8 mouse cellular contexts compared by ENCODE assay signal in the genomic region with DNA sequence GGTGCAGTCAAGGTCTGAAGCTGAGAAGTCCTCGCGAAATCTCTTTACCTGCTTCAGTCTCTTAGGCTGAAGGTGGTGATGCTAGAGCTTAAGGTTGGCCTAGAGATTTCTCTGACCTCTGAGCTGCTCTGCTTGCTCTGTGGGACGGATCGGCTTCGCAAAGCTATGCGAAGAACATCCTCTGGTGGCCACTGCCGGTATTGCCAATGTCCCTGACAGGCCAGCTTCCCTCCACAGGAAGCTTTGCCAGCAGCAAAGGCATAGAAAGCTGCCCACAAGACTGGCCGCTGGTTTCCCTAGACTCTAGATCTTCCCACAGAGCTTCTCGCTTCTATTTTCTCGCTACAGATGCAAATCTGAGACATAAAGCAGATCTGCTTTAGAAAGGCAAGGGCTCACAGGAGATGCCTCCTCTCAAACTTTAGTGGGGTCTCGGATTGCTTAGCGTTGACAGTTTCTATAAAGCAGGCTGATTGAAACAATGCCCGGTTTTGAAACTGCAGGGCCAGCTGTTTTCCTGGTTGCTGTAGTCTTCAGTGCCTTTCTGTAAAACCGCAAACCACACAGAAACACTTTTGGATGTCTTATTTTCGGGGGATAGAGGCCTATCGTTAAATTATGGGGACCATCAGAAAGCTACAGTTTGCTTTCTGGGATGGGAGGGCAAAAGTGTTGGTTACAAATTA.
DNase-seq lines count a peak whose midpoint lies in the region; ATAC-seq and TF ChIP-seq lines count a peak whose summit lies in the region.

No protein-coding gene starts in this region.

- H3K9me3 ChIP-seq in G1E (replicated peaks): no peaks in the 10 kb centered on the region
- no peaks in the 10 kb centered on the region for H3K9me3 ChIP-seq in lung, embryonic 16.5 days (ENCODE audit: control insufficient read depth, low read length)

- no peak overlapping the region for H3K27ac ChIP-seq in layer of hippocampus, adult 2 months
- no peak overlapping the region for H3K27ac ChIP-seq in lung, embryonic 16.5 days (ENCODE audit: low read length)

- no peak overlapping the region for H3K4me2 ChIP-seq in lung, embryonic 16.5 days (ENCODE audit: low read depth, low read length)

- H3K9ac ChIP-seq in lung, embryonic 16.5 days (ENCODE audit: low read length): no peak overlapping the region

- ATAC-seq in G1E (ENCODE audit: extremely low read depth, insufficient number of reproducible peaks, low FRiP score, poor library complexity, severe bottlenecking): no peak
- peak; percentile 90 to 98 for ATAC-seq in hematopoietic stem cell, adult 5-6 weeks (replicated peaks in 1 of 2; ENCODE audit: insufficient read depth in 1 of 2, low FRiP score in 2 of 2, low TSS enrichment in 1 of 2, low read depth in 1 of 2, poor library complexity in 2 of 2, severe bottlenecking in 2 of 2)
- peak; percentile 61; the same call in 1 of the 2 replicates for ATAC-seq in lung, embryonic 16.5 days (ENCODE audit: low read depth)

- DNase-seq in G1E (ENCODE audit: low spot score): no peak
- peak; percentile 25 to 37 for DNase-seq in cerebellum, adult 18-20 months
- DNase-seq in forelimb bud, embryonic 11.5 days (ENCODE audit: low read depth, low spot score): peak; percentile 86
- peak; percentile 26 to 72 for DNase-seq in layer of hippocampus, adult 2 months (ENCODE audit: low spot score in 2 of 2)
- DNase-seq in ovary, postnatal 14 days (ENCODE audit: low spot score): peak; percentile 70
- peak; percentile 79 for DNase-seq in thymus, postnatal 0 days (ENCODE audit: low spot score)

- H3K36me3 ChIP-seq in G1E (replicated peaks): no peaks in the 10 kb centered on the region
- no peaks in the 10 kb centered on the region for H3K36me3 ChIP-seq in lung, embryonic 16.5 days (ENCODE audit: control insufficient read depth, insufficient read depth, low read length)

- peak; percentile 22; the same call in 1 of the 2 replicates for TF ChIP-seq CTCF in G1E (IDR thresholded peaks at IDR 0.05; ENCODE audit: low read depth, low read length)
- TF ChIP-seq CTCF in layer of hippocampus, adult 2 months (conservative IDR thresholded peaks at IDR 0.05): peak; percentile 96

- no peak overlapping the region for H3K4me3 ChIP-seq in G1E (ENCODE audit: low read depth, low read length)
- no peak overlapping the region for H3K4me3 ChIP-seq in layer of hippocampus, adult 2 months
- no peak overlapping the region for H3K4me3 ChIP-seq in lung, embryonic 16.5 days (ENCODE audit: low read length)

- H3K27me3 ChIP-seq in G1E (ENCODE audit: insufficient read depth, low read length): no peaks in the 10 kb centered on the region
- H3K27me3 ChIP-seq in lung, embryonic 16.5 days (ENCODE audit: control insufficient read depth, insufficient read depth, low read depth, low read length): no peaks in the 10 kb centered on the region

- no peaks in the 10 kb centered on the region for H3K4me1 ChIP-seq in G1E (ENCODE audit: insufficient read depth, low read depth, low read length)
- H3K4me1 ChIP-seq in lung, embryonic 16.5 days (replicated peaks; ENCODE audit: control insufficient read depth, insufficient read depth, low read length): no peaks in the 10 kb centered on the region

- 35% methylated on average over 16 of the region's 16 CpGs for WGBS in lung, embryonic 16.5 days
